Mouse (Mus musculus): ENCODE data around the gene Cenph. TPM values are rescaled to one million over a fixed set of nuclear protein-coding genes. Genes with fewer than 3 reads are reported as not detected.
"Not testable (repeated sequence)": the region's sequence is repeated elsewhere in the genome, so short reads cannot be mapped to it uniquely, and the experiment has no call there.

Cenph gene
- polyA plus RNA-seq (2014; fragmentation: Nextera tagmentation; extraction: Ambion mirVana): 49.7 and 59.4 TPM in 2 replicates

GRCm38 (mm10) chr13:100775252-100776055, at the start of gene Cenph:
Cenph (minus strand) TSS chr13:100775899.
- Histone ChIP-seq H3K27ac (ENCODE audit: low read depth, low read length) (peak within 1 kb of the TSS; percentile 8; the same call in 1 of the 2 replicates), H3K4me2 (replicated peaks; ENCODE audit: low read depth, low read length) (peak within 1 kb of the TSS; percentile 87), H3K4me1 (ENCODE audit: control insufficient read depth, insufficient read depth, low read length) (peaks cover 4% of the 10 kb centered on the region; the same call in 1 of the 2 replicates), H3K9ac (ENCODE audit: low read depth, low read length) (peak within 1 kb of the TSS; percentile 83), H3K4me3 (ENCODE audit: low read length) (peak within 1 kb of the TSS; percentile 96), H3K9me3 (ENCODE audit: control insufficient read depth, low read length) (no peaks in the 10 kb centered on the region), H3K36me3 (ENCODE audit: control insufficient read depth, insufficient read depth, low read length) (peaks cover 25% of the 10 kb centered on the region), H3K27me3 (ENCODE audit: control insufficient read depth, insufficient read depth, low read length) (no peaks in the 10 kb centered on the region)
- peak; percentile 94 for ATAC-seq (ENCODE audit: low FRiP score, low TSS enrichment)
- WGBS: under 1% methylated on average over 46 of the region's 46 CpGs

DNA sequence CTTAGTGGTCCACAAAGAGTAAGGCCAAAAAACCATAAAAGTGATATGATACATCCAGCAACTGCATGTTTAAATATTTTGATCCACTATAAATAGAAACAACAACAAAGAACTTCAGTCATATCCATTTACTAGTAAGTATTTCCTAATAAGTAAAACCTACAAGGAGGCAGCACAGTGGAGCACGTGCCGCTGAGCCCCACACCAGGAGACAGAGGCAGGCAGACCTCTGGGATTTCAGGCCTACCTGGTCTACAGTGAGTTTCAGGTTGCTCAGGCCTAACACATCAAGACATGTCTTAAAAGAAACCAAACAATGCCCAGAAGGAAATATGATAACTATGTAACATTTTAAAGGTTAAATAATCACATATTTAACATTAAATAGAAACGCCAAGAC, 49.2 kb upstream of the Cenph start:
- Histone ChIP-seq H3K27me3 (ENCODE audit: control insufficient read depth, insufficient read depth, low read length) (no peaks in the 10 kb centered on the region), H3K9ac (ENCODE audit: low read depth, low read length) (no peak overlapping the region), H3K4me2 (replicated peaks; ENCODE audit: low read depth, low read length) (no peak overlapping the region), H3K36me3 (ENCODE audit: control insufficient read depth, insufficient read depth, low read length) (peaks cover 69% of the 10 kb centered on the region), H3K27ac (ENCODE audit: low read depth, low read length) (no peak overlapping the region), H3K4me1 (ENCODE audit: control insufficient read depth, insufficient read depth, low read length) (no peaks in the 10 kb centered on the region), H3K9me3 (ENCODE audit: control insufficient read depth, low read length) (no peaks in the 10 kb centered on the region), H3K4me3 (ENCODE audit: low read length) (no peak overlapping the region)
- 95% methylated on average over 3 of the region's 3 CpGs for WGBS
- ATAC-seq (ENCODE audit: low FRiP score, low TSS enrichment): no peak

- no peak overlapping the region for H3K9ac ChIP-seq (ENCODE audit: low read depth, low read length)
- no peaks in the 10 kb centered on the region for H3K4me1 ChIP-seq (ENCODE audit: control insufficient read depth, insufficient read depth, low read length)
- H3K4me2 ChIP-seq (replicated peaks; ENCODE audit: low read depth, low read length): no peak overlapping the region
- H3K9me3 ChIP-seq (ENCODE audit: control insufficient read depth, low read length): no peaks in the 10 kb centered on the region
- no peak overlapping the region for H3K27ac ChIP-seq (ENCODE audit: low read depth, low read length)
- peaks cover 74% of the 10 kb centered on the region for H3K36me3 ChIP-seq (ENCODE audit: control insufficient read depth, insufficient read depth, low read length)
- H3K4me3 ChIP-seq (ENCODE audit: low read length): no peak overlapping the region
- WGBS: 88% methylated on average over 6 of the region's 6 CpGs
- no peak for ATAC-seq (ENCODE audit: low FRiP score, low TSS enrichment)
- no peaks in the 10 kb centered on the region for H3K27me3 ChIP-seq (ENCODE audit: control insufficient read depth, insufficient read depth, low read length)
Measured at GRCm38 (mm10) chr13:100824306-100824705, 48.6 kb upstream of the Cenph start.

DNA sequence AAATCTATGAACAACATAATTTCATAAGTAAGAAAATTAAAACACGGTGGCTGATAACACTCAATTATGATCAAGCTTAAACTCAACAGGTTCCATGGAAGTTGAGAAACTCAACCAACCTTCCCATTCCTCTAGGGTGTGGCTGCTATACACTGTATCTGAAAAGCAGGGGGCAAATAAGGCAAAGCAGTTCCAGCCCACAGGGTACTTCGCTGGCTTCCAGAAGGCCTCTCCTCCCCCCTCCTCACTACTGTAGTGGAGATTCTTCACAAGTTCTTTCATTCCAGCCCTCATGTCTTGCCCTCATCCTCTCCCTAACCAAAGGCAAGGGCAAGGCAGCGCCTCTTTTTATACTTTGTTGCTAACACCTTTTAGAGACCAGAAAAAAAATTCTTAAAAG, 48.2 kb upstream of the Cenph start:
- H3K36me3 ChIP-seq (ENCODE audit: control insufficient read depth, insufficient read depth, low read length): peaks cover 78% of the 10 kb centered on the region

DNA sequence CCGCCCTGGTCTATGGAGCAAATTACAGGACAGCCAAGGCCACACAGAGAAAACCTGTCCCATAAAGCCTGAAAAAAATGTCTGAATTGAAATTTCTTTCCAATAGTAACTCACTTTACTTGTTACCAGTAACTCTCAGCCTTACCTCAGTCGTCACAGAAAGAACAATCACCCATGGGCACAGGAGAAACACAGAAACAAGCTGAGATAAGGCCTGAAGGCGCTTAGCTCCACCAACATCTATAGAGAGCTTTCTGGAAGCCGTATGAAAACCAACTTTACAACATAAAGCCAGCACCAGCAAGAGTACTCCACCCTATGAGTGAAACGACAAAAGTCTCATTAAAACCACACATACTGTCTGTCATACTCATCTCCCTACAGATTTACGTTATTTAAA, 38.8 kb upstream of the Cenph start:
- whole genome bisulfite sequencing: 88% methylated on average over 6 of the region's 6 CpGs
- H3K27ac ChIP-seq (ENCODE audit: low read depth, low read length): no peak overlapping the region

More for the DNA sequence above, 48.2 kb upstream of the Cenph start:
- Histone ChIP-seq H3K4me3 (ENCODE audit: low read length) (no peak overlapping the region), H3K9ac (ENCODE audit: low read depth, low read length) (no peak overlapping the region), H3K27ac (ENCODE audit: low read depth, low read length) (no peak overlapping the region), H3K27me3 (ENCODE audit: control insufficient read depth, insufficient read depth, low read length) (no peaks in the 10 kb centered on the region), H3K4me1 (ENCODE audit: control insufficient read depth, insufficient read depth, low read length) (no peaks in the 10 kb centered on the region), H3K4me2 (replicated peaks; ENCODE audit: low read depth, low read length) (no peak overlapping the region), H3K9me3 (ENCODE audit: control insufficient read depth, low read length) (no peaks in the 10 kb centered on the region)
- no peak for ATAC-seq (ENCODE audit: low FRiP score, low TSS enrichment)
- WGBS: 92% methylated on average over 3 of the region's 3 CpGs

DNA sequence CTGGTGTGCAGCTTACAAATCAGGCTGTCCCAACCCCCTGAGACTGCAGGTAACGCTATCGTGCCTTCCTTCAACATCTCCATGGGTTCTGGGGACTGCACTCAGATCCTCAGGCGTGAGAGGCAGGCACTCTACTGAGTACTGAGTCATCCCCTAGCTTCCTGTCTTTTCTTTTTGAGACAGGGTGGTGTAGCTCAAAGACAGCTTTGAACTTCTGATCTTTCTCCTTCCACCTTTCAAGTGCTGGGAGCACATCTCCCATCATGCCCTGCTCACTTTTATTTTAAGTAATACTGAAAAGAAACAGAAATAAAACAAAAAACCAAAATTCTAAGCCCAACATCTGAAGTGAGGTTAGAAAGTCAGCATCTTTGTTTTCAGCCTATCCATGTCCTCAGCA, 30.1 kb upstream of the Cenph start:
- Histone ChIP-seq H3K9me3 (ENCODE audit: control insufficient read depth, low read length) (no peaks in the 10 kb centered on the region), H3K27me3 (ENCODE audit: control insufficient read depth, insufficient read depth, low read length) (no peaks in the 10 kb centered on the region), H3K4me2 (replicated peaks; ENCODE audit: low read depth, low read length) (no peak overlapping the region), H3K4me1 (ENCODE audit: control insufficient read depth, insufficient read depth, low read length) (no peaks in the 10 kb centered on the region), H3K36me3 (ENCODE audit: control insufficient read depth, insufficient read depth, low read length) (peaks cover 71% of the 10 kb centered on the region), H3K9ac (ENCODE audit: low read depth, low read length) (no peak overlapping the region), H3K4me3 (ENCODE audit: low read length) (no peak overlapping the region), H3K27ac (ENCODE audit: low read depth, low read length) (no peak overlapping the region)
- no peak for ATAC-seq (ENCODE audit: low FRiP score, low TSS enrichment)
- WGBS: 85% methylated on average over 3 of the region's 3 CpGs

More for the DNA sequence above, 38.8 kb upstream of the Cenph start:
- no peaks in the 10 kb centered on the region for H3K9me3 ChIP-seq (ENCODE audit: control insufficient read depth, low read length)
- peaks cover 71% of the 10 kb centered on the region for H3K36me3 ChIP-seq (ENCODE audit: control insufficient read depth, insufficient read depth, low read length)
- no peaks in the 10 kb centered on the region for H3K4me1 ChIP-seq (ENCODE audit: control insufficient read depth, insufficient read depth, low read length)
- no peak overlapping the region for H3K4me3 ChIP-seq (ENCODE audit: low read length)
- no peak for ATAC-seq (ENCODE audit: low FRiP score, low TSS enrichment)
- no peak overlapping the region for H3K9ac ChIP-seq (ENCODE audit: low read depth, low read length)
- H3K4me2 ChIP-seq (replicated peaks; ENCODE audit: low read depth, low read length): no peak overlapping the region
- no peaks in the 10 kb centered on the region for H3K27me3 ChIP-seq (ENCODE audit: control insufficient read depth, insufficient read depth, low read length)

- no peak overlapping the region for H3K27ac ChIP-seq (ENCODE audit: low read depth, low read length)
- H3K9ac ChIP-seq (ENCODE audit: low read depth, low read length): no peak overlapping the region
- no peak for ATAC-seq (ENCODE audit: low FRiP score, low TSS enrichment)
- no peaks in the 10 kb centered on the region for H3K27me3 ChIP-seq (ENCODE audit: control insufficient read depth, insufficient read depth, low read length)
- no peak overlapping the region for H3K4me3 ChIP-seq (ENCODE audit: low read length)
- H3K36me3 ChIP-seq (ENCODE audit: control insufficient read depth, insufficient read depth, low read length): peaks cover 12% of the 10 kb centered on the region; the same call in 1 of the 2 replicates
- no peaks in the 10 kb centered on the region for H3K4me1 ChIP-seq (ENCODE audit: control insufficient read depth, insufficient read depth, low read length)
- H3K9me3 ChIP-seq (ENCODE audit: control insufficient read depth, low read length): peaks cover 4% of the 10 kb centered on the region; the same call in 1 of the 2 replicates
- H3K4me2 ChIP-seq (replicated peaks; ENCODE audit: low read depth, low read length): no peak overlapping the region
- WGBS: 90% methylated on average over 6 of the region's 6 CpGs
Measured at GRCm38 (mm10) chr13:100797171-100797570, 21.5 kb upstream of the Cenph start.

GRCm38 (mm10) chr13:100789083-100789482, 13.4 kb upstream of the Cenph start:
- H3K9me3 ChIP-seq (ENCODE audit: control insufficient read depth, low read length): peaks cover 4% of the 10 kb centered on the region; the same call in 1 of the 2 replicates
- H3K36me3 ChIP-seq (ENCODE audit: control insufficient read depth, insufficient read depth, low read length): peaks cover 10% of the 10 kb centered on the region; the same call in 1 of the 2 replicates
- H3K4me2 ChIP-seq (replicated peaks; ENCODE audit: low read depth, low read length): no peak overlapping the region
- H3K4me3 ChIP-seq (ENCODE audit: low read length): no peak overlapping the region
- H3K4me1 ChIP-seq (ENCODE audit: control insufficient read depth, insufficient read depth, low read length): peaks cover 10% of the 10 kb centered on the region
- WGBS: 79% methylated on average over 3 of the region's 3 CpGs
- no peak overlapping the region for H3K9ac ChIP-seq (ENCODE audit: low read depth, low read length)
- ATAC-seq (ENCODE audit: low FRiP score, low TSS enrichment): no peak
- no peak overlapping the region for H3K27ac ChIP-seq (ENCODE audit: low read depth, low read length)
- H3K27me3 ChIP-seq (ENCODE audit: control insufficient read depth, insufficient read depth, low read length): no peaks in the 10 kb centered on the region

- not testable (repeated sequence) for H3K27ac ChIP-seq (ENCODE audit: low read depth, low read length); H3K9me3 ChIP-seq (ENCODE audit: control insufficient read depth, low read length); H3K4me2 ChIP-seq (replicated peaks; ENCODE audit: low read depth, low read length); H3K27me3 ChIP-seq (ENCODE audit: control insufficient read depth, insufficient read depth, low read length); H3K4me3 ChIP-seq (ENCODE audit: low read length); H3K9ac ChIP-seq (ENCODE audit: low read depth, low read length); ATAC-seq (ENCODE audit: low FRiP score, low TSS enrichment)
- WGBS: 95% methylated on average over 12 of the region's 14 CpGs
- peaks cover 16% of the 10 kb centered on the region for H3K4me1 ChIP-seq (ENCODE audit: control insufficient read depth, insufficient read depth, low read length)
- H3K36me3 ChIP-seq (ENCODE audit: control insufficient read depth, insufficient read depth, low read length): peaks cover 18% of the 10 kb centered on the region; the same call in 1 of the 2 replicates
Measured at GRCm38 (mm10) chr13:100788057-100788456, 12.4 kb upstream of the Cenph start.
